Mouse (Mus musculus) limb, embryonic 11.5 days (tissue): ENCODE measurements around the gene Syk. TPM values are rescaled to one million over a fixed set of nuclear protein-coding genes. Genes with fewer than 3 reads are reported as not detected.

Experiments
- ATAC-seq: fragments of 200-750 bp; cut with Nextera tagmentation; 2 replicates; pipeline ENCODE4 v1.8.0; 2017; ENCODE audit warnings: low read depth; ENCODE audit not compliant: insufficient number of reproducible peaks, low FRiP score, low TSS enrichment
- DNase-seq: peaks from one replicate; pipeline ENCODE4 v3.0.0-alpha.2; 2015; ENCODE audit warnings: low spot score
- H3K27ac ChIP-seq: fragments of 300-500 bp; sonication (generic); replicated peaks from 2 replicates; pipeline ENCODE4 v1.5.1; 2014; ENCODE audit warnings: low read depth, mild to moderate bottlenecking, low read length
- H3K27me3 ChIP-seq: fragments of 300-500 bp; sonication (generic); 2 replicates; pipeline ENCODE4 v1.6.1; 2014; ENCODE audit warnings: mild to moderate bottlenecking, low read length, mixed read lengths; ENCODE audit not compliant: control insufficient read depth, insufficient read depth
- H3K36me3 ChIP-seq: fragments of 300-500 bp; sonication (generic); 2 replicates; pipeline ENCODE4 v1.6.1; 2014; ENCODE audit warnings: mild to moderate bottlenecking, low read length, moderate library complexity, mixed read lengths; ENCODE audit not compliant: control insufficient read depth, insufficient read depth
- H3K4me1 ChIP-seq: fragments of 300-500 bp; sonication (generic); 2 replicates; pipeline ENCODE4 v1.6.1; 2014; ENCODE audit warnings: low read length, mixed read lengths; ENCODE audit not compliant: control insufficient read depth, insufficient read depth
- H3K4me2 ChIP-seq: fragments of 300-500 bp; sonication (generic); 2 replicates; pipeline ENCODE4 v1.6.1; 2014; ENCODE audit warnings: low read depth, mild to moderate bottlenecking, moderate library complexity; ENCODE audit not compliant: severe bottlenecking
- H3K4me3 ChIP-seq: fragments of 300-500 bp; sonication (generic); 2 replicates; pipeline ENCODE4 v1.5.1; 2014; ENCODE audit warnings: low read depth, low read length
- H3K9ac ChIP-seq: fragments of 300-500 bp; sonication (generic); 2 replicates; pipeline ENCODE4 v1.6.1; 2014; ENCODE audit warnings: mild to moderate bottlenecking, low read length
- H3K9me3 ChIP-seq: fragments of 300-500 bp; sonication (generic); 2 replicates; pipeline ENCODE4 v1.6.1; 2016; ENCODE audit warnings: low read length; ENCODE audit not compliant: control insufficient read depth
- WGBS: fragments of 180-500 bp; shearing (Covaris S2); extraction: QIAGEN DNeasy Blood & Tissue Kit; methylation state at CpG from one replicate; pipeline ENCODE4 v1.1.7; 2014; 5-methylcytosine and 5-hydroxymethylcytosine counted together
- polyA plus RNA-seq: library from polyadenylated mRNA; unstranded; fragments of >200 nt; fragmentation: Nextera tagmentation; extraction: Ambion mirVana; gene quantifications from 2 replicates; pipeline ENCODE4 v1.2.1, GENCODE M21; 2014

Gene Syk
- polyA plus RNA-seq, 1 experiment from 2014 or later, result 2.5 TPM

- 47% methylated on average over 9 of the region's 9 CpGs for WGBS
- DNase-seq (no peak), ATAC-seq (no peak)
- Histone ChIP-seq H3K4me1 (no peaks in the 10 kb centered on the region), H3K27me3 (no peaks in the 10 kb centered on the region), H3K9ac (no peak overlapping the region), H3K4me2 (no peak overlapping the region), H3K36me3 (no peaks in the 10 kb centered on the region), H3K4me3 (no peak overlapping the region), H3K27ac (no peak overlapping the region), H3K9me3 (no peaks in the 10 kb centered on the region)
Measured at GRCm38 (mm10) chr13:52654830-52655308, 71.9 kb downstream of the Syk start.

- Histone ChIP-seq H3K9me3 (no peaks in the 10 kb centered on the region), H3K4me3 (no peak overlapping the region), H3K27me3 (no peaks in the 10 kb centered on the region), H3K4me2 (no peak overlapping the region), H3K36me3 (no peaks in the 10 kb centered on the region), H3K27ac (no peak overlapping the region), H3K4me1 (no peaks in the 10 kb centered on the region), H3K9ac (no peak overlapping the region)
- DNase-seq, result no peak
- 91% methylated on average over 7 of the region's 7 CpGs for WGBS
- no peak for ATAC-seq
Measured at GRCm38 (mm10) chr13:52657966-52658365, 75.0 kb downstream of the Syk start.

GRCm38 (mm10) chr13:52658477-52658876 is 75.5 kb downstream of the Syk start:
- DNase-seq (peak; percentile 79), ATAC-seq (no peak)
- no peaks in the 10 kb centered on the region for H3K4me1 ChIP-seq
- no peaks in the 10 kb centered on the region for H3K27me3 ChIP-seq
- WGBS, result 10% methylated on average over 8 of the region's 8 CpGs
- no peak overlapping the region for H3K27ac ChIP-seq
- no peak overlapping the region for H3K9ac ChIP-seq
- no peak overlapping the region for H3K4me3 ChIP-seq
- H3K4me2 ChIP-seq, result no peak overlapping the region
- no peaks in the 10 kb centered on the region for H3K9me3 ChIP-seq
- no peaks in the 10 kb centered on the region for H3K36me3 ChIP-seq

- ATAC-seq (no peak), DNase-seq (no peak)
- H3K4me1 ChIP-seq, result no peaks in the 10 kb centered on the region
- no peak overlapping the region for H3K4me3 ChIP-seq
- no peak overlapping the region for H3K4me2 ChIP-seq
- no peaks in the 10 kb centered on the region for H3K36me3 ChIP-seq
- WGBS, result 86% methylated on average over 11 of the region's 11 CpGs
- H3K27ac ChIP-seq, result no peak overlapping the region
- no peak overlapping the region for H3K9ac ChIP-seq
- H3K9me3 ChIP-seq, result no peaks in the 10 kb centered on the region
- no peaks in the 10 kb centered on the region for H3K27me3 ChIP-seq
Measured at GRCm38 (mm10) chr13:52659171-52659665, 76.2 kb downstream of the Syk start.

- H3K4me2 ChIP-seq, result no peak overlapping the region
- no peak overlapping the region for H3K27ac ChIP-seq
- no peak for DNase-seq
- no peak for ATAC-seq
- H3K9ac ChIP-seq, result no peak overlapping the region
- H3K4me1 ChIP-seq, result 0 out of 2 replicates have a peak, but pooled peaks cover 4% of the 10 kb centered on the region
- no peaks in the 10 kb centered on the region for H3K27me3 ChIP-seq
- H3K9me3 ChIP-seq, result no peaks in the 10 kb centered on the region
- 72% methylated on average over 3 of the region's 3 CpGs for WGBS
- H3K36me3 ChIP-seq, result no peaks in the 10 kb centered on the region
- H3K4me3 ChIP-seq, result no peak overlapping the region
Measured at GRCm38 (mm10) chr13:52669889-52670288, 86.9 kb downstream of the Syk start.

GRCm38 (mm10) chr13:52673272-52673671 is 90.3 kb downstream of the Syk start:
- Histone ChIP-seq H3K27me3 (no peaks in the 10 kb centered on the region), H3K36me3 (no peaks in the 10 kb centered on the region), H3K4me1 (peaks cover 9% of the 10 kb centered on the region; the same call in 1 of the 2 replicates), H3K27ac (no peak overlapping the region), H3K4me2 (no peak overlapping the region), H3K9ac (no peak overlapping the region), H3K4me3 (no peak overlapping the region), H3K9me3 (no peaks in the 10 kb centered on the region)
- 41% methylated on average over 4 of the region's 4 CpGs for WGBS
- DNase-seq (no peak), ATAC-seq (no peak)

GRCm38 (mm10) chr13:52673856-52674255 is 90.9 kb downstream of the Syk start:
- H3K36me3 ChIP-seq, result no peaks in the 10 kb centered on the region
- DNase-seq (no peak), ATAC-seq (no peak)
- H3K9me3 ChIP-seq, result no peaks in the 10 kb centered on the region
- H3K9ac ChIP-seq, result no peak overlapping the region
- no peak overlapping the region for H3K4me3 ChIP-seq
- WGBS, result 59% methylated on average over 4 of the region's 4 CpGs
- no peak overlapping the region for H3K4me2 ChIP-seq
- H3K4me1 ChIP-seq, result peaks cover 9% of the 10 kb centered on the region; the same call in 1 of the 2 replicates
- H3K27ac ChIP-seq, result no peak overlapping the region
- H3K27me3 ChIP-seq, result no peaks in the 10 kb centered on the region

- no peaks in the 10 kb centered on the region for H3K27me3 ChIP-seq
- H3K4me1 ChIP-seq, result peaks cover 9% of the 10 kb centered on the region; the same call in 1 of the 2 replicates
- DNase-seq (no peak), ATAC-seq (no peak)
- no peak overlapping the region for H3K4me3 ChIP-seq
- H3K27ac ChIP-seq, result no peak overlapping the region
- WGBS, result 57% methylated on average over 12 of the region's 12 CpGs
- H3K9me3 ChIP-seq, result no peaks in the 10 kb centered on the region
- H3K9ac ChIP-seq, result no peak overlapping the region
- H3K4me2 ChIP-seq, result no peak overlapping the region
- no peaks in the 10 kb centered on the region for H3K36me3 ChIP-seq
Measured at GRCm38 (mm10) chr13:52674839-52675238, 91.9 kb downstream of the Syk start.
